Mouse (Mus musculus) kidney, postnatal 10 days (tissue): Measurements from ENCODE around the gene Olfr574.

Experiments
- DNase-seq: peaks from one replicate; pipeline ENCODE4 v3.0.0; 2021; ENCODE audit warnings: mixed read lengths

Gene Olfr574

DNA sequence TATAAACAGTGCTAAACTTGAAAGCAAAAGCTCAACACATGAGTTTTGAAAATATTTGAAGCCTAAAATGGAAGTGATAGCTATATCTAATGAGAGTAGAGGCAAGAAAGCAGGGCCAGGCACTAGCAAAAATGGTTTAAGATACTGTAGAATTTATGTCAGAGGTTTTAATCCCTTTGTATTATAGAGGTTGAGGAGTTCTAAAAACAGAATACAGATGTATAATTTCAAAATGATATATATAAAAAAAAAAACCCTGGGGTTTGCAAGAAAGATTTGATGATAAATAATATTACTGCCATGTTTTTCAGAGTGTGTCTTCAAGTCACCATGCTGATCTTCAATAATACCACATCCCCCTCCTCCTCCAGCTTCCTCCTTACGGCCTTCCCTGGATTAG is at the start of gene Olfr574:
Gene Olfr574, plus strand, starts transcription at position 301 of the 400 bp plus-strand sequence.
- no peak for DNase-seq

DNA sequence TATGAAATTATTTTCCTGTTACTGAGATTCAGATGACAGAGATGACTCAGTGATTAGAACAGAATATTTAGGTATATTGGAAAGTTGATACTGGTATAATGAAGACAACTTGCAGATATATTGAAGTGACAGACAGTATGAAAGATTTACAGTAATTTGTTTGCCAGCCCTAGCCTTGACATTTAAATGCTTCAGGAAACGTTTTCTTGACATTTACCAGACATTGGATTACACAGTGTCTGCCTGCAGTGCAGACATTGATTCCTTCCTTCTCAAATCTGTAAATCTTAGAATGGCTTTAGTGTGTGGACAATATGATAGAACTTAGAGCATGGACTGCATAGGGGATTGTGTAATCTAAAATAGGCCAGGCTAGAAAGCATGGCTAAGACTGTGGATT is 33.0 kb upstream of the Olfr574 start:
- DNase-seq: no peak

DNA sequence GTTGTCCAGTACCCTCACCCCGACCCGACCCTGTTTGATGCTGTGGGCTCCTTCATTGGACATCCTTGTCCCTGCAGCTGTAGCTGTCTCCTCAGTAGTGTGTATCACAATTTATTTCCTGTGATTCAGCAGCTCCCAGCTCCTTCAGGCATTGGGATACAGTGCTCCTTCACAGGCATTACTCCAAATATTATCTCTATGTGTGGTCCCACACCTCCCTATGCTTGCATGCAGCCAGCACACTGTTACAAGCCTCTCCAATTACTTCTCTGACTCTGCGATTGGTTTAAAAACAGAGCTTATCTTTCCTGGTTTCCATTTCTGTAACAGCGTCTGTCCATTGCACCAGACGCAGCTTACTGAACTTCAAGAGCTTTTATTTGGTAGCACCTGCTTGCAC is 31.9 kb upstream of the Olfr574 start:
- DNase-seq: no peak

DNA sequence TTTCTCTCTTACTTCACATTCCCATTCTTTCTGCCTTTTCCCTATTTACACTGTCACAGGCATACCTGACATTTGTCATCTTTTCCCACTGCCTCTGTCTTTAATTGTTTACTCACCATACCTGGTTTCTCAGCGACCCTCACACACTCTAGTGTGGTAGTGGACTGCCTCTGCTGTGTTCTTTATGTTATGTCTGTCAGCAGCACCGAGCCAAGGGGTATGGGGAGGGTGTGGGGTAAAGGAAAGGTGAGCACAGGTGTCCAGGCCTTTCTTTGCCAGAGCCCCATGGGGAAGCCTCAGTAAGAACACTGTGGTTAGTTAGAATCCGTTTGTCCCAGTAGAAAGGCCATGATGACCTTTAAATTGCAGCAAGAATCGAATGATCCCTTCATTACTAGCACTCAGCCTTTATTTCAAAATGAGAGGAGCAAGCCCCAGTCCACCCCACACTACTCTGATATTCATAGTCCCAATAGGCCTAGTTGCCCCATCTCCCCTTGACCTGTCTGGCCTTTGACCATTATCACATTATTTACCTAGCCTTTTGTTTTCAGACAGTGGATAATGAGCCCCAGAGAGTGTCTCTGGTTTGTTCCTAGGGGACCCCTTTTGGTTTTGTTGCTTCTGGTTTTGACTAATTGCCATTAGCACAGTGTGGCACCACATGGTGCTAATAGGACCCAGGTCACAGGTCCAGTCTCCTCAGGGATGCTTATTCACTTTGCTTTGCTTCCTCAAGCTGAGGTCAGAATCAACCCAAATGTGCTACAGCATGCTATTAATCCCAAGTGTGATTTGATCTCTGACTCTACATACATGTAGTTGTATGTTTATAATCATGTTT is 31.0 kb upstream of the Olfr574 start, which contains the start of gene Olfr571:
Gene Olfr571, minus strand, starts transcription at position 505 of the 844 bp plus-strand sequence.
- DNase-seq: no peak

DNA sequence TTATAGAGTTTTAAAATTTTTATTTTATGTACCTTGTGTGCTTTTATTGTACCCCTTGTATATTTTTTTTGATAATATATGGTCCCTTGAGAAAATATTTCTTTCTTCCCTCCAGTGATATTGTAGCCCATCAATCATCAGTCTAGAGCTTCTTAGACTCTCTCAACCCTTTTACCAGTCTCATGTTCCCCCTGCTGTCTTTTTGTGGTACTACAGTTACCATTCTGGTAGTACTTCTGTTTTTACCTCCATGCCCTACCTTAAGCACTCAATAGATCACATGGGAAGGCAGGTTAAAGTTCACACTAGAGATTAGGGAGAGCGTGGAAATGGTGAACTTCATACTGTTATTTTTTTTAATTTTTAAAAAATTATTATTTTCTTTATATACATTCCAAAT is 28.6 kb upstream of the Olfr574 start:
- peak; percentile 7 for DNase-seq

DNA sequence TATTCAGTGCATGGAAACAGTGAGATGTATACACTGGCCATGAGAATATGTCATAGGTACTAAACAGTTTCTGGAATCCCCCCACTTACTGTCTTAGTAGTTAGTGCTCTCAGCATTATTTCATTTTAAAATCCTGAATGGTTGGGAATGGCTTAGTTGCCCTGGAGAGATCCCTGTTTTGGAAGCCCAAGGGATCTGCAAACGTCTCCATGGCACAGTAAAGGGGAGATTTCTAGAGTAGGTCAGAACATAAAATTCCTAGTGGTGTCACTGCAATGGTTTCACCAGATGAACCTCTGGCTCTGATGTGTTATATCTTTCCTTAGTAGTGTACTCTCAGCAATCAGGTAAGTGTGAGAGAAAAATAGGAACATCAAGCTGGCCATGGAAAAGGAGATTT is 24.2 kb upstream of the Olfr574 start, which contains the start of gene Olfr572:
Gene Olfr572, plus strand, starts transcription at position 301 of the 400 bp plus-strand sequence.
- DNase-seq: no peak

DNA sequence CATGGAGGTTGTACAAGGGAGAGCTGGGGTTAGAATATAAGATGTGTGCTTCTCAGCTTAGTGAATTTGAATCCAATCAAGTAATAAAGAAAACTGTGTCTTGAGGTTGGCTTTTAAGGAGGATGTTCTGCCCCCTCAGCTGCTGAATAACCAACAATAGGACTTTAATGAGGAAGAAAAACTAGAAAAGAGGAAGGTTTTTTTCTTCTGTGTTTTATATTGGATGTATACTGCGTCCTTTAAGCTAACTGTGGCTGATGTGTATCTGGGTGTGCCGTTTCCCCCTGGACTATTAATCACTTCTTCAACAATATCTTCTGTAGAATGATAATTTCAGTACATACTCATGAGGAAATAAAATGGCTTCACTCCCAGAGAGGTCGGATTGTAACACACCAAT is 21.2 kb upstream of the Olfr574 start:
- DNase-seq: no peak

DNA sequence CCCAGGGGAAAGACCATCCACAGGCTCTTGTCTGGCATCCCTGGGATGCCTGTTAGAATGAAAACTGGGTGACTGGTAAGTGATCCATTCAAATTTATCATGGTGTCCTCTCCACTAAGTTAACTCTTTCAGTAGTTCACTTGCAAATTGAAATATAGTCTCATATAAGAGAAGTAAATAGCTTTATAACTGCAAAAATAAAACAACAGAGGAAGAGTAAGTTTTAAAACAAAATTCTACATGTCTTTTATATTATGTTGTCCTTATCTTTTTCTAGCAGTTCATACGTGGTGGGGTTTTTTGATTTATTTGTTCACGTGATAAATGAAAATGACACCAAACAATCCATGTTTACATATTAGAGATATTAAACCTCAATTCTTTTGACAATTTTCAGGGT is 5.8 kb upstream of the Olfr574 start, which contains the start of gene Olfr573-ps1:
Gene Olfr573-ps1, minus strand, starts transcription at position 101 of the 400 bp plus-strand sequence.
- no peak for DNase-seq

DNA sequence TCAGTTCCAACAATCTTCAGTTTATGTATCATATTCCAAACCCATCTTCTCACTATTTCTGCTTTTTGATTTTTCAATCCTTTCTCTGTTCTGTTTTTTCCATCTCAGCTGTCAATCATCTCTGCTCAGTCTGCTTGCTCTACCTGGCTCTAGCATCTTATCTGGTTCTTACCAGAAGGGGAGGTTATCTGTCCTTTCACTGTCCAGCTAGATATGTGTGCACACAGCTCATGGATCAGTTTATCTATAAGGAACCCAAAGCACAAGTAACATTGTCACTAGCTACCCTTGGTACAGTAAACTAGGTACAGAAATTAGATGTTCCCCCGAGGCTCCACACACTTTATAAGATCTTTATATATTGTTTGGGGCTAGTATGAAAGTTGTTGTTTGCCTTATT is 4.8 kb upstream of the Olfr574 start:
- no peak for DNase-seq

DNA sequence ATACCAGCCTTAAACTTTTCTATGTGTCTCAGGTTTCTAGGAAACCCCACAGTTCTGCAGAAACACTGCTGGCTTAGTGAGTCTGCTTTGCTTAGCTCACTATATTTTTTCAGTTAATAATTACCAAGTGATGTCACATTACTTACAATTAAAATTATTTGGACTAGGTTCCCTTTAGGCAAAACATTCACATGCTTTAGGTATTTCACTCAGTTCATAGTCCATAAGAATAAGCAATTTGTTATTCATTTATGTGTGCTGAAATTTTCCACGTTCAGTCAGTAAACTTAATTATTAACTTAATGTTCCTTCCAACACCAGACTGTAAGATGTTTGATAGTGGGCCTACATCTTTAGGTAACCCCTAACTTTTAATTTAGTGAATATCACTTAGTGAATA is 2.5 kb downstream of the Olfr574 start:
- DNase-seq: no peak

DNA sequence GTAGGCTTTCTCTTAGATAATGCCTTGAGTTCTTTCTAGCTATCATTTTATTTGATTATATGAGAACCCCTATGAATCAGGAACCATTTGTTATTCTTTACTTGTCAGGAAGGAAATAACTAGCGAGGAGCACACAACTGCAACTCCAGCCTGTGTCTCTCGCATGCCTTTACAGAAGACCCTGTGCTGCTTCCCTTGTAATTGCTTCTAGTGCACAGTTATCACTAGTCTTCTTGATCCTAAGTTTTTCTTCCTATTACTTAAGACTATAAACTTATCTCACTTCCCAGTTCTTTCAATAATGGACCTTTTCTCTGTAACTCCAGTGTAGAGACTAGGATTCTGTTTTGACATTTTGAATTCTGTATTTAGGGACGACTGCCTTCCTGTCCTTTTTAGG is 9.9 kb downstream of the Olfr574 start:
- no peak for DNase-seq

DNA sequence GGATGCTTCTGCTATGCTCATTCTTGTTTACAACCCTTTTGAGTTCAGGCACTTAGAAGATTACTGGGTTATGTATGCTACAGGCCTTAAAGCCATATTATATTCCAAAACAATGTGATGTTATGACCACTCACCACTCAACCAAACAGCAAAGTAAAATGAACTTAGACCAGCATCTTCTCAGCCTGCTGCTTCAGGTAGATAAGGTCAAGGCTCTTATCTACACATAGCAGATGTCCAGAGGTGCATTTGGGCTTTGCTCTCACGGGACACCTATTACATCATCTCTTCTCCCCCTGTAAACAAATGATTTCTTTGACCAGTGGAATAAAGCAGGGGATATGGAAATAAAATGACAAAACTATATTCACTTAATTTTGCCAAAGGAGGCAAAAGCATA is 10.3 kb downstream of the Olfr574 start, which contains the start of gene Olfr575:
Gene Olfr575, minus strand, starts transcription at position 183 of the 400 bp plus-strand sequence.
- no peak for DNase-seq

DNA sequence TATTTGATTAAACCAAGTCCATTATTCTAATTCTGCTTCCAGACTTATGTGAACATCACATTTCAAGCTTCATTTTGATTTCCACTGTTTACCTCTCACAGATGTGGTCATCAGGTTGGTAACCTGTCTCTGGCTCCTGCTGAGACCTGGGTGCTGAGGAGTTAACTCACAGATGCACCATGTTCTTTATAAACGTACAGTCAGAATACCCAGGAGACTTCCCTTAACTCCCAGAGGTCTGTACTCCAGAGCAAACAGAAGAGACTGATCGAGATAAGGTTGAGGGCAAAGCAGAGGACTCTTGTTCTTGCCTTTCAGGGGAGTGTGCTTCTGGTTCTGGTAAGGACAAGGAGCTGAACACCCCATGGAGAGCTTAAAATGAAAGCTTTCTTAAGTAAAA is 14.1 kb downstream of the Olfr574 start, which contains the start of gene Olfr576:
Gene Olfr576, plus strand, starts transcription at position 301 of the 400 bp plus-strand sequence.
- no peak for DNase-seq

DNA sequence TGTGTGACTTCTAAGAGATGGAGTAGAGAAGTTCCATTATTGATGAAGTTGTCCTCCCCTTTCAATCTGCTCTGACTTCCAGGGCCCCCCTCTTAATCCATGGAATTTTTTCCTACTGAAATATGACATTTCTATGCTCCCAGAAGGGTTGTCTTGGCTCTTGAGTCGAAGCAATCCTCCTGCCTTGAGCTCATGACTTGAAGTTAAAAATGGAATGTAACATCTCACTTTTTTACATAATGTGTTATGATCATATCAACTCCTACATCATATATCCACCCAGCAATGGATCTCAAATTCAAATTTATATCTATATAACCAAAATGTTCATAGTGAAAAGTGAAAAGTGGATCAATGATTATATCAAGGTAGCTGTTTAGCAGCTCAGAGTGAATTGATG is 26.1 kb downstream of the Olfr574 start:
- no peak for DNase-seq

DNA sequence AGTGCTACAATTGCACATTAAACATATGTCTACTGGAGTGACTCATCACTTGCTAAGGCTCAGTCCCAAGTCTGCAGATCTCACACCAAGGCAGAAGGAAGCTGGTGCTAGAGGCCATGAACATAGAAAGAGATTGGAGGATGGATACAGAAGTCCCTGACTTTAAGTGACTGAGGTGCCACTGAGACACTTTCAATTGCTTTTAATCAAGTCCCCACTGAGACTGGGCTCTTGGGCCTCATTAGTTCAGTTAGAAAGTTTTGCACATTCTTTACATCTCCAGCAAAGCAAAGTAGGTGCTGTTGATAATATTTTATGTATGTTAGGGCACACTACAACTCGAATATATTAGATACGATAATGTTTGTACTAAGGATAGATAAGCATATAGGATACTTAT is 27.6 kb downstream of the Olfr574 start, which contains the start of gene Olfr577:
Gene Olfr577, minus strand, starts transcription at position 101 of the 400 bp plus-strand sequence.
- DNase-seq: no peak

DNA sequence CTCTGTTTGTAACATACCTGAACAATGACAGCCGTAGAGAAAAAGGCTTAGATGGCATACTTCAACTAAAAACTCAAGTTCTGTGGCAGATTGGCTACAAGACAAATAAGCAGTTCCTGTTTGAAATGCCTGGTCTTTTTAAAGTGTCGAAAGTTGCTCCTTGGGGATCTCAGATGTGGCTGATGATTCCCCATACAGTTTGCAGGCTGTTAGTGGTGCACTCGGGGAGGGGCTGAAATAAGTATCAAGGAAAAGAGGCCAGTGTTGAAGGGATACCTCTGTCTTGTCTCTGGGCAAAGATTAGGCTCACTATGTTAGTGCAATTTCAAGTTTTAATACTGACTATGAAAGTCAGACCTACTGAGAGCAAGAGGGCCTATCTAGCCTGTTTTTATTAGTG is 41.0 kb downstream of the Olfr574 start, which contains the start of gene Olfr578:
Gene Olfr578, minus strand, starts transcription at position 101 of the 400 bp plus-strand sequence.
- DNase-seq: no peak
